Mouse (Mus musculus): ENCODE measurements around the gene Gm11992. TPM values are rescaled to one million over a fixed set of nuclear protein-coding genes. Genes with fewer than 3 reads are reported as not detected.

Gm11992 gene
- polyA plus RNA-seq, 1 experiment, result not detected

GRCm38 (mm10) chr11:9024782-9025181 is 23.6 kb upstream of the Gm11992 start:
- no peaks in the 10 kb centered on the region for H3K4me1 ChIP-seq (ENCODE audit: control insufficient read depth, insufficient read depth, low read length)
- TF ChIP-seq CTCF (IDR thresholded peaks at IDR 0.05; ENCODE audit: control insufficient read depth, insufficient read depth, low read length), result no peak
- TF ChIP-seq POLR2A (IDR thresholded peaks at IDR 0.05; ENCODE audit: borderline replicate concordance, control insufficient read depth, low read depth, low read length), result no peak
- H3K27ac ChIP-seq (ENCODE audit: control insufficient read depth, insufficient read depth, low read depth, low read length, poor library complexity), result no peak overlapping the region
- H3K4me3 ChIP-seq (replicated peaks; ENCODE audit: control insufficient read depth, low read depth, low read length), result no peak overlapping the region
- WGBS, result 78% methylated on average over 7 of the region's 7 CpGs

- no peak for TF ChIP-seq CTCF (IDR thresholded peaks at IDR 0.05; ENCODE audit: control insufficient read depth, insufficient read depth, low read length)
- TF ChIP-seq POLR2A (IDR thresholded peaks at IDR 0.05; ENCODE audit: borderline replicate concordance, control insufficient read depth, low read depth, low read length), result no peak
- Histone ChIP-seq H3K27ac (ENCODE audit: control insufficient read depth, insufficient read depth, low read depth, low read length, poor library complexity) (no peak overlapping the region), H3K4me3 (replicated peaks; ENCODE audit: control insufficient read depth, low read depth, low read length) (no peak overlapping the region), H3K4me1 (ENCODE audit: control insufficient read depth, insufficient read depth, low read length) (no peaks in the 10 kb centered on the region)
- 68% methylated on average over 3 of the region's 3 CpGs for WGBS
Measured at GRCm38 (mm10) chr11:9025211-9025610, 23.2 kb upstream of the Gm11992 start.

GRCm38 (mm10) chr11:9031530-9031929 is 16.9 kb upstream of the Gm11992 start:
- no peaks in the 10 kb centered on the region for H3K4me1 ChIP-seq (ENCODE audit: control insufficient read depth, insufficient read depth, low read length)
- no peak overlapping the region for H3K27ac ChIP-seq (ENCODE audit: control insufficient read depth, insufficient read depth, low read depth, low read length, poor library complexity)
- WGBS, result 33% methylated on average over 2 of the region's 2 CpGs
- no peak for TF ChIP-seq CTCF (IDR thresholded peaks at IDR 0.05; ENCODE audit: control insufficient read depth, insufficient read depth, low read length)
- no peak overlapping the region for H3K4me3 ChIP-seq (replicated peaks; ENCODE audit: control insufficient read depth, low read depth, low read length)

GRCm38 (mm10) chr11:9046546-9046945 is 1.8 kb upstream of the Gm11992 start:
- 79% methylated on average over 2 of the region's 2 CpGs for WGBS
- no peak for TF ChIP-seq POLR2A (IDR thresholded peaks at IDR 0.05; ENCODE audit: borderline replicate concordance, control insufficient read depth, low read depth, low read length)
- no peak for TF ChIP-seq CTCF (IDR thresholded peaks at IDR 0.05; ENCODE audit: control insufficient read depth, insufficient read depth, low read length)
- H3K4me3 ChIP-seq (replicated peaks; ENCODE audit: control insufficient read depth, low read depth, low read length), result no peak overlapping the region
- no peak overlapping the region for H3K27ac ChIP-seq (ENCODE audit: control insufficient read depth, insufficient read depth, low read depth, low read length, poor library complexity)
- H3K4me1 ChIP-seq (ENCODE audit: control insufficient read depth, insufficient read depth, low read length), result peaks cover 2% of the 10 kb centered on the region

GRCm38 (mm10) chr11:9047044-9047443 is 1.4 kb upstream of the Gm11992 start:
- 72% methylated on average over 5 of the region's 5 CpGs for WGBS
- no peak overlapping the region for H3K4me3 ChIP-seq (replicated peaks; ENCODE audit: control insufficient read depth, low read depth, low read length)
- no peak for TF ChIP-seq POLR2A (IDR thresholded peaks at IDR 0.05; ENCODE audit: borderline replicate concordance, control insufficient read depth, low read depth, low read length)
- no peak for TF ChIP-seq CTCF (IDR thresholded peaks at IDR 0.05; ENCODE audit: control insufficient read depth, insufficient read depth, low read length)
- no peak overlapping the region for H3K27ac ChIP-seq (ENCODE audit: control insufficient read depth, insufficient read depth, low read depth, low read length, poor library complexity)
- H3K4me1 ChIP-seq (ENCODE audit: control insufficient read depth, insufficient read depth, low read length), result peaks cover 2% of the 10 kb centered on the region

GRCm38 (mm10) chr11:9048703-9049060 is 288 bp downstream of the Gm11992 start, which contains the start of gene Sun3:
Gene Sun3, minus strand, starts transcription at chr11:9048991.
- peaks cover 2% of the 10 kb centered on the region for H3K4me1 ChIP-seq (ENCODE audit: control insufficient read depth, insufficient read depth, low read length)
- no peak for TF ChIP-seq CTCF (IDR thresholded peaks at IDR 0.05; ENCODE audit: control insufficient read depth, insufficient read depth, low read length)
- WGBS, result 1% methylated on average over 18 of the region's 18 CpGs
- H3K4me3 ChIP-seq (replicated peaks; ENCODE audit: control insufficient read depth, low read depth, low read length), result peak within 1 kb of the TSS; percentile 14
- no peak within 1 kb of the TSS for H3K27ac ChIP-seq (ENCODE audit: control insufficient read depth, insufficient read depth, low read depth, low read length, poor library complexity)

- TF ChIP-seq POLR2A (IDR thresholded peaks at IDR 0.05; ENCODE audit: borderline replicate concordance, control insufficient read depth, low read depth, low read length) (no peak), CTCF (IDR thresholded peaks at IDR 0.05; ENCODE audit: control insufficient read depth, insufficient read depth, low read length) (no peak)
- H3K4me1 ChIP-seq (ENCODE audit: control insufficient read depth, insufficient read depth, low read length), result peaks cover 2% of the 10 kb centered on the region
- no peak overlapping the region for H3K4me3 ChIP-seq (replicated peaks; ENCODE audit: control insufficient read depth, low read depth, low read length)
- 79% methylated on average over 4 of the region's 4 CpGs for WGBS
- H3K27ac ChIP-seq (ENCODE audit: control insufficient read depth, insufficient read depth, low read depth, low read length, poor library complexity), result no peak overlapping the region
Measured at GRCm38 (mm10) chr11:9050241-9050640, 1.8 kb downstream of the Gm11992 start.

GRCm38 (mm10) chr11:9051895-9052294 is 3.5 kb downstream of the Gm11992 start:
- Histone ChIP-seq H3K4me3 (replicated peaks; ENCODE audit: control insufficient read depth, low read depth, low read length) (no peak overlapping the region), H3K27ac (ENCODE audit: control insufficient read depth, insufficient read depth, low read depth, low read length, poor library complexity) (no peak overlapping the region), H3K4me1 (ENCODE audit: control insufficient read depth, insufficient read depth, low read length) (peaks cover 2% of the 10 kb centered on the region)
- 42% methylated on average over 2 of the region's 2 CpGs for WGBS
- no peak for TF ChIP-seq POLR2A (IDR thresholded peaks at IDR 0.05; ENCODE audit: borderline replicate concordance, control insufficient read depth, low read depth, low read length)
- TF ChIP-seq CTCF (IDR thresholded peaks at IDR 0.05; ENCODE audit: control insufficient read depth, insufficient read depth, low read length), result no peak

GRCm38 (mm10) chr11:9056937-9057336 is 8.5 kb downstream of the Gm11992 start:
- no peak overlapping the region for H3K4me3 ChIP-seq (replicated peaks; ENCODE audit: control insufficient read depth, low read depth, low read length)
- no peaks in the 10 kb centered on the region; the same call in 1 of the 2 replicates for H3K4me1 ChIP-seq (ENCODE audit: control insufficient read depth, insufficient read depth, low read length)
- TF ChIP-seq POLR2A (IDR thresholded peaks at IDR 0.05; ENCODE audit: borderline replicate concordance, control insufficient read depth, low read depth, low read length) (no peak), CTCF (IDR thresholded peaks at IDR 0.05; ENCODE audit: control insufficient read depth, insufficient read depth, low read length) (no peak)
- WGBS, result 49% methylated on average over 2 of the region's 2 CpGs
- H3K27ac ChIP-seq (ENCODE audit: control insufficient read depth, insufficient read depth, low read depth, low read length, poor library complexity), result no peak overlapping the region
